In genomic region chr3:89727028-89727427, GRCm38 (mm10) we compare ENCODE assay signal across 7 mouse cellular contexts. TPM values are rescaled to one million over a fixed set of nuclear protein-coding genes. Genes with fewer than 3 reads are reported as not detected.
DNase-seq lines count a peak whose midpoint lies in the region; ATAC-seq lines count a peak whose summit lies in the region.

No protein-coding gene starts in this region.

- no peak overlapping the region for H3K4me3 ChIP-seq in midbrain, embryonic 14.5 days (replicated peaks; ENCODE audit: low read depth, low read length)
- H3K4me3 ChIP-seq in midbrain, embryonic 15.5 days, result no peak overlapping the region
- H3K4me3 ChIP-seq in intestine, embryonic 15.5 days (replicated peaks), result no peak overlapping the region

- ATAC-seq in midbrain, embryonic 14.5 days (ENCODE audit: low FRiP score, low TSS enrichment), result no peak
- no peak; the same call in 1 of the 2 replicates for ATAC-seq in midbrain, embryonic 15.5 days (replicated peaks)
- peak; percentile 48; the same call in 1 of the 2 replicates for ATAC-seq in intestine, embryonic 15.5 days
- peak; percentile 83 for ATAC-seq in megakaryocyte-erythroid progenitor cell, adult 5-6 weeks (replicated peaks; ENCODE audit: low FRiP score, low TSS enrichment, poor library complexity, severe bottlenecking)

- DNase-seq in midbrain, embryonic 14.5 days, result peak; percentile 67
- peak; percentile 78 for DNase-seq in R1 (ENCODE audit: low read depth, low spot score)
- DNase-seq in cerebellum, postnatal 36 days, result peak; percentile 33 to 35
- peak; percentile 71 for DNase-seq in thymus, postnatal 25 days

- 17% methylated on average over 4 of the region's 4 CpGs for WGBS in midbrain, embryonic 14.5 days
- 18% methylated on average over 4 of the region's 4 CpGs for WGBS in midbrain, embryonic 15.5 days
- 16% methylated on average over 4 of the region's 4 CpGs for WGBS in intestine, embryonic 15.5 days

- no peaks in the 10 kb centered on the region for H3K36me3 ChIP-seq in midbrain, embryonic 14.5 days (ENCODE audit: control insufficient read depth, insufficient read depth, low read length)
- H3K36me3 ChIP-seq in midbrain, embryonic 15.5 days (replicated peaks), result no peaks in the 10 kb centered on the region
- no peaks in the 10 kb centered on the region for H3K36me3 ChIP-seq in intestine, embryonic 15.5 days

- peaks cover 18% of the 10 kb centered on the region for H3K4me1 ChIP-seq in midbrain, embryonic 14.5 days (ENCODE audit: control insufficient read depth, insufficient read depth, low read length)
- H3K4me1 ChIP-seq in midbrain, embryonic 15.5 days, result peaks cover 25% of the 10 kb centered on the region
- peaks cover 9% of the 10 kb centered on the region for H3K4me1 ChIP-seq in intestine, embryonic 15.5 days (replicated peaks)

- no peaks in the 10 kb centered on the region for H3K27me3 ChIP-seq in midbrain, embryonic 14.5 days (ENCODE audit: control insufficient read depth, insufficient read depth, low read length)
- no peaks in the 10 kb centered on the region for H3K27me3 ChIP-seq in midbrain, embryonic 15.5 days (replicated peaks)
- H3K27me3 ChIP-seq in intestine, embryonic 15.5 days (replicated peaks), result no peaks in the 10 kb centered on the region

- no peak overlapping the region for H3K9ac ChIP-seq in midbrain, embryonic 14.5 days (replicated peaks; ENCODE audit: low read length)
- no peak overlapping the region for H3K9ac ChIP-seq in midbrain, embryonic 15.5 days
- H3K9ac ChIP-seq in intestine, embryonic 15.5 days, result no peak overlapping the region

- no peak overlapping the region for H3K27ac ChIP-seq in midbrain, embryonic 14.5 days (replicated peaks; ENCODE audit: low read depth, low read length)
- no peak overlapping the region for H3K27ac ChIP-seq in midbrain, embryonic 15.5 days
- H3K27ac ChIP-seq in intestine, embryonic 15.5 days, result no peak overlapping the region

- H3K4me2 ChIP-seq in midbrain, embryonic 14.5 days (ENCODE audit: low read length), result no peak overlapping the region
- H3K4me2 ChIP-seq in midbrain, embryonic 15.5 days, result no peak overlapping the region
- no peak overlapping the region for H3K4me2 ChIP-seq in intestine, embryonic 15.5 days (replicated peaks)

- H3K9me3 ChIP-seq in midbrain, embryonic 14.5 days (ENCODE audit: control insufficient read depth, low read length), result no peaks in the 10 kb centered on the region
- no peaks in the 10 kb centered on the region for H3K9me3 ChIP-seq in midbrain, embryonic 15.5 days
- no peaks in the 10 kb centered on the region for H3K9me3 ChIP-seq in intestine, embryonic 15.5 days

RNA-seq across cellular contexts. Expression of gene Adar, which starts 12.2 kb away (rescaled TPM):
- polyA plus RNA-seq in midbrain, embryonic 14.5 days (2014; fragmentation: Nextera tagmentation; extraction: Ambion mirVana), result 26.1 and 33.6 TPM in 2 replicates
- polyA plus RNA-seq in midbrain, embryonic 15.5 days (2015; fragmentation: Nextera tagmentation; extraction: Ambion mirVana), result 33.3 and 33.4 TPM in 2 replicates
- 9.7 and 10.4 TPM in 2 replicates for polyA plus RNA-seq in intestine, embryonic 15.5 days (2015; fragmentation: Nextera tagmentation; extraction: Ambion mirVana)
- total RNA-seq in megakaryocyte-erythroid progenitor cell, adult 5-6 weeks (2014; fragmentation: Nextera tagmentation), result 44.0 and 50.6 TPM in 2 replicates
- 21.0 and 29.4 TPM in 2 replicates for total RNA-seq in megakaryocyte-erythroid progenitor cell, adult 5-6 weeks (2017)

RNA-seq across cellular contexts. Expression of gene Chrnb2, which starts 37.4 kb away (rescaled TPM):
- 29.6 and 31.5 TPM in 2 replicates for polyA plus RNA-seq in midbrain, embryonic 14.5 days (2014; fragmentation: Nextera tagmentation; extraction: Ambion mirVana)
- 31.6 and 33.4 TPM in 2 replicates for polyA plus RNA-seq in midbrain, embryonic 15.5 days (2015; fragmentation: Nextera tagmentation; extraction: Ambion mirVana)
- polyA plus RNA-seq in intestine, embryonic 15.5 days (2015; fragmentation: Nextera tagmentation; extraction: Ambion mirVana), result 1.6 and 1.7 TPM in 2 replicates
- 1.0 and 1.9 TPM in 2 replicates for total RNA-seq in megakaryocyte-erythroid progenitor cell, adult 5-6 weeks (2014; fragmentation: Nextera tagmentation)
- 0.38 and 0.76 TPM in 2 replicates for total RNA-seq in megakaryocyte-erythroid progenitor cell, adult 5-6 weeks (2017)

RNA-seq across cellular contexts. Expression of gene Ube2q1, which starts 46.4 kb away (rescaled TPM):
- polyA plus RNA-seq in midbrain, embryonic 14.5 days (2014; fragmentation: Nextera tagmentation; extraction: Ambion mirVana), result 22.2 and 25.0 TPM in 2 replicates
- polyA plus RNA-seq in midbrain, embryonic 15.5 days (2015; fragmentation: Nextera tagmentation; extraction: Ambion mirVana), result 13.4 and 13.8 TPM in 2 replicates
- 12.3 and 14.3 TPM in 2 replicates for polyA plus RNA-seq in intestine, embryonic 15.5 days (2015; fragmentation: Nextera tagmentation; extraction: Ambion mirVana)
- 51.3 and 53.5 TPM in 2 replicates for total RNA-seq in megakaryocyte-erythroid progenitor cell, adult 5-6 weeks (2014; fragmentation: Nextera tagmentation)
- total RNA-seq in megakaryocyte-erythroid progenitor cell, adult 5-6 weeks (2017), result 89.0 and 89.6 TPM in 2 replicates

Comparison
In these comparisons a context has a peak if more than half of its experiments do, and no peak if none do; other contexts are left out.
1. ATAC-seq: peak in intestine, embryonic 15.5 days (single experiment) and megakaryocyte-erythroid progenitor cell, adult 5-6 weeks (single experiment); none in midbrain, embryonic 14.5 days (single experiment) and midbrain, embryonic 15.5 days (single experiment).
2. RNA of gene Chrnb2, which starts 37.4 kb away (polyA plus RNA-seq): 31.6 to 33.4 TPM in midbrain, embryonic 15.5 days and 29.6 to 31.5 TPM in midbrain, embryonic 14.5 days; 1.6 to 1.7 TPM in intestine, embryonic 15.5 days; every median in the first group is over 10 times any median in the second.
3. Peak in every context shown above with its lines, with median percentiles within 50 percentile points of each other: DNase-seq.